Mouse (Mus musculus) left cerebral cortex, postnatal 4 days (tissue): Measurements from ENCODE around the gene Gigyf2. TPM values are rescaled to one million over a fixed set of nuclear protein-coding genes. Genes with fewer than 3 reads are reported as not detected.
"Not testable (repeated sequence)": the region's sequence is repeated elsewhere in the genome, so short reads cannot be mapped to it uniquely, and the experiment has no call there.

Experiments used
- DNase-seq: peaks from one replicate; pipeline ENCODE4 v3.0.0-alpha.2; 2022
- intact Hi-C: fragments of 180-260 bp; cut with DNase I; formaldehyde crosslinking; loops from one replicate; pipeline ENCODE4 v1.15.1; 2025
- total RNA-seq, 2 experiments: library from RNA; stranded (reverse); gene quantifications; 2 replicates each; pipeline ENCODE4 v1.2.3; 2021

Gigyf2 gene
- total RNA-seq, 2 experiments from 2014 or later = 85.4 to 94.2 TPM

- intact Hi-C loops = no loop called here
- DNase-seq = no peak
These were observed 109.8 kb downstream of the Gigyf2 start for GRCm38 (mm10) chr1:87436583-87436982.

GRCm38 (mm10) chr1:87447183-87448104 is 120.6 kb downstream of the Gigyf2 start:
- peak; percentile 72 for DNase-seq
- intact Hi-C loops = loop anchor here (5.0 kb wide), 1 partner anchor 310 kb away; the partner anchor contains the start of gene Atg16l1

DNA sequence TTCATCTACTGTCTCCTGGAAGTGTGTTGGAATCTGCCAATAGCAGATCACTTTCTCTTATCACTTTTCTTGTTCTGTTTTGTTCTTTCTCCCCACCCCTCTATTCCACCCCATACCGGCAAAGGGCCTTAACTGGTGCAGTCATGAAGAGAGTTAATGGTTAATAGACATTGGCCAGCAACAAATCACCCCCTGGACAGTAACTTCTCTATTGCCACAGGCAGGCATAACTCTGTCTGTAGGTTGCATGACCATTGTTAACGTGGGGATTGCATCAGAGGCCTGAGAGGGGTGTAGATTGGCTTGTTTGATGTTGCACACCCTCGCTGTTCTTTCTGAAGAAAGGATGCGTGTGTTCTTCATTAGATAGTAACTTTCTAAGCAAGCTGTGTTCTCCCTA is 122.6 kb downstream of the Gigyf2 start:
- intact Hi-C loops = loop anchor here (5.0 kb wide), 1 partner anchor 308 kb away; the partner anchor contains the start of gene Atg16l1
- DNase-seq = no peak

DNA sequence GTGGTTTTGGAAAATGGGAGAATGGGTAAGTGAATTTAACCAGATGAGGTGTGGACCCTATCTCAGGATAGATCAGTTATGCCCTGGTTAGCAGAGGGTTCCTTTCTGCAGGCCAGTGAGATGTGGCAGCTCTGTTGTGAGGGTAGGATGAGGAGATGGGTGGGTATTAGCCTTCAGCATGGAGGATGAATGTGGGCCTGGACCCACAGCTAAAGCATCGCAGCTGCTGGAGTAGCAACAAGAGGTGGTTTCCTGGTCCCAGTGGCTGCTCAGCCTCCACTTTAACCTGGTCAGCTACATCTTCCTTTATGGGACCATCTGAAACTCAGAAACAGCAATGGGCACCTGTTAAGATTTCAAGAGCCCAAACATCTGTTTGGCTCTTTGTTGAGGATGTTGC is 129.6 kb downstream of the Gigyf2 start:
- intact Hi-C loops = no loop called here
- no peak for DNase-seq

DNA sequence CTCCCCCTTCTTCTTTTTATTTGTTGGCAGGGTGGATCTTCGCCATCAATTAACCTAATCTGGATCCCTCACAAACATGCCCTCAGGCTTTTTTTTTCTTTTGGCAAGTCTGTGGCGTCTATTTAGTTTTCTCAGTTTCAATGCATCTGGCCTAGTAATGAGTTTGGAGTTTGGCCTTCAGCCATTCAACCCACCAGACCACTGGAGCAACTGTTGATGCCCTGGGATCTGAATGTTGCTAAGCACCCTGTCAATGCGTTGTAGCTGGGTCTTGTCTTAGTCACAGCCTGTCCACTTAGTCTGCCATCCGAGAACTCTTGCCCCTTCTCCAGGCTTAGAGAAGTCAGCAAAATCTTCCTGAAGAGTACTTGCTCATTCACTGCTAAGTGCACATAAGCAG is 131.2 kb downstream of the Gigyf2 start:
- no peak for DNase-seq
- intact Hi-C loops = no loop called here

DNA sequence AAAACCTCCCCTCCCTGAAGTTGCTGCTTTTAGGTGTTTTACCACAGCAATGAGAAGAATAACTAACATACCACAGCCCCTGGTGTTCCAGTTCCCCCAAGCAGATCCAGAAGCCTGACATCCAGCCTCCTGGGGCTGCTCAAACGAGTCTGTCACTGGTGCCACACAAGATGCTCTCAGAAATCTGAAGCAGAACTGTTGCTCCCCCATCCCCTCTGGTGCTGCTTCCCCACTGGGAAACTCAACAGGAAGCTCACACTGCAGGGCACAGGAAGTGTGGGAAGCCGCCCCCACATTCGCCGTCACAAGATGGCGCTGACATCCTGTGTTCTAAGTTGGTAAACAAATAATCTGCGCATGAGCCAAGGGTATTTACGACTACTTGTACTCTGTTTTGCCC is 133.1 kb downstream of the Gigyf2 start:
- intact Hi-C loops, DNase-seq: not testable (repeated sequence)

DNA sequence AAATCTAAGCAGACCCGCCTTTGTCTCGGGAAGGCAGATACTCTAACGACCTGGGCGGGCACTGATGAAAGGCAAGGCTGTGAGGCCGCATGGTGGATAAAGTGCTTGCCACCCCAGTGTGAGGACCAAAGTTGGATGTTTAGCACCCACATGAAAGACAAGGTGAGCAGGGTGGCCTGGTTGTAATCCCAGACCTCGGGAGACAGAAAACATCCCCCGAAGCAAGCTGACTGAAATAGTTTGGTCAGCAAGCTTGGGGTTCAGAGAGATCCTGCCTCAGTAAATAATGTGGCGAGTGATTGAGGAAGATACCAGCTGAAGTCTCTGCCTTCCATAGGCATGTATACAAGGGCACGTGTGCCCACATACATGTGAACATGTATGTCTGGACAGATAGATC is 140.7 kb downstream of the Gigyf2 start:
- intact Hi-C loops = no loop called here
- no peak for DNase-seq

- DNase-seq = no peak
- intact Hi-C loops = no loop called here
These were observed 141.5 kb downstream of the Gigyf2 start for GRCm38 (mm10) chr1:87468321-87468720.

GRCm38 (mm10) chr1:87469971-87470370 is 143.2 kb downstream of the Gigyf2 start, which contains the start of gene Snorc:
Gene Snorc, plus strand, starts transcription at chr1:87470271.
- intact Hi-C loops, DNase-seq: not testable (repeated sequence)

DNA sequence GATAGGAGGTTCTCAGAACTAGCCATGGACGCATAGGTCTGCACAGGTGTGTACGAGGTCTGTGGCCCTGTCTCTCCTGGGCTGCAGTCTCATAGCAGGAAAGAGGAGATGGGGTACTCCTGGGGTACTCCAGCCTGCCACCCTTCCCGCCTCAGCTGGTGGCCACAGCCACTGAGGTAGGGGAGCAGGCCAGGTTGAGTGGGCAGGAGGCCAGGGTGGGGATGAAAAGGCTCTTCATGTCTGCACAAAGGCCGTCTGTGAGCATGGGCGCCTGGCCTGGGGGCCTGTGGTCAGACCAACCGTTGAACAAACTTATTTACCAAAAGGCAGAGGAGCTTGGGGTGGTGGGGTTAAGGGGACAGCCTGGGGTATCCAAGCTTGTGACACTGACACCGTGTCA is 145.1 kb downstream of the Gigyf2 start:
- intact Hi-C loops = no loop called here
- DNase-seq = no peak

DNA sequence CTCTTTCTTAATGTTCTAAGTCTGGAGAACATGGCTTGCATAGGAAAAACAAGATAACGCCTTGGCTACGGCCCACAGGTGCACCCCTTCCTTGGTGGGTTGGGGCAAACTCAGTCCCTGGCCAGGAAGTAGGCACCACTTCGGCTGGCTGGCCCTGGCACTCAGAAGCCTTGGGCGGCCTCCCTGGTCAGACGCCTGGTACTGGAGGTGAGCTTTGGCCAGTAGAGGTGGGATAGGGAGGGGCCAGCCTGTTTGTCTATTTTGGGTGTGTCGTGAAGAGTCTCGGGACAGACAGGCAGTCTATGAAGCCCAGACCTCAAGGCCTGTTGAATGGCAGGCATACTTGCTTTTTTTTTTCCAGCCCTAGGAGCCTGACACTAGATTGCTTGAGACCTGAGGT is 145.8 kb downstream of the Gigyf2 start:
- no peak for DNase-seq
- intact Hi-C loops = no loop called here

DNA sequence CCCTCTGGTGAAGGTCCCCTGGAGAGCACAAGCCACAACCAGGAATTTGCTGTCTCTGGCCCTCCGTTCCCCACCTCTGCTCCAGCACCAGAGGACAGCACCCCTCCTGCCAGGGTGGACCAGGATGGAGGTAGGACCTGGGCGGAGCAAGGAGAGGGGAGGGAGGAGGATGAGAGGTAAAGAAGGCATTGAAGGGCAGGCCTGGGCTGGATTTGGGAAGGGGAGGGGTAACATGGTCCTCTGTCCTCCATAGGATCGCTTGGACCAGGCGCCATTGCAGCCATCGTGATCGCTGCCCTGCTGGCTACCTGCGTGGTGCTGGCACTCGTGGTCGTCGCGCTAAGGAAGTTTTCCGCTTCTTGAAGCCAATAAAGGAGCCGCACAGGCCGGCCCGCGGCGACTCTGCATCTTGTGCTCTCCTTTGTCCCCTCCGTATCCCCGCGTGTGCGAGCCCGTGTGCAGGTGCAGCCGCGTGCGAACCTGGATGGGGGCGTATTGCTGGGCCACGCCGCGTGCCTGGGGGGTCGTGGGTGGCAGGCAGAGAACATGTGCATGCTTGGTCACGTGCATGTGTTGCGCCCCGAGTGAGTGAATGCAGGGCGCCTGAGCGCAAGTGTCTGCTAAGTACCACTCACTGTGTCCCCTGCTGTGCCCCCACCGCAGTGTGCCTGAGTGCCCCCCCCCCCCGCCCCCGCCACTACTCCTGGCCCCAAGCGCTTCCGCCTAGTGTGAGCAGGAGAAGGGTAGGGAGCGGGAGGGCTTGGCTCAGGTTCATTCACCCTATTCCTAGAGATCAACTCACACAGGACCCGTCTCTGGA is 148.5 kb downstream of the Gigyf2 start:
- intact Hi-C loops = no loop called here
- DNase-seq = no peak

- intact Hi-C loops = no loop called here
- no peak for DNase-seq
These were observed 155.7 kb downstream of the Gigyf2 start for GRCm38 (mm10) chr1:87482546-87482945.

- intact Hi-C loops = no loop called here
- DNase-seq = peak; percentile 42
These were observed 159.6 kb downstream of the Gigyf2 start for GRCm38 (mm10) chr1:87486386-87486785.

DNA sequence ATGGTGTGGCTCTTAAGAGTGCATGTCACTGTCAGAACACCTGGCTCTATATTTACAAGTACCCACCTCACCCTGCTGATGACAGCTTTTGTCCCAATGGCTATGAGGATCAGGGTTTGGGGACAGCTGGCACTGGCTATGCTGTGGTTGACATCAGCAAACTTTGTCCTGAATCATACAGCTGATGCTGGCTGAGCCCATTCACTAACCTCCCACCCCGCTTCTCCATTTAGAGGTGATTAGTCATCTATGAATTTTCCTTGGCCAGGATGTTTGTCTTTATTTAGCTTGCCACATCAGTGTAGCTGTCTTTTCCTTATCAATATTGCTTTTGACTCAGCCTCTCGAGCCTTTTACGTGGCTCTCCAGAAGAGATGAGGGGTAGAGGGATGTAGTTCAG is 165.5 kb downstream of the Gigyf2 start:
- no peak for DNase-seq
- intact Hi-C loops = no loop called here

- intact Hi-C loops = no loop called here
- no peak for DNase-seq
These were observed 166.7 kb downstream of the Gigyf2 start for GRCm38 (mm10) chr1:87493542-87493941.

Other genes with a start within 250 kb of the Gigyf2 start
- gene Alppl2, start 237.1 kb upstream of the Gigyf2 start, total RNA-seq = not detected
- not detected for gene Alpi, start 225.4 kb upstream of the Gigyf2 start, total RNA-seq
- not detected for gene Akp3, start 202.0 kb upstream of the Gigyf2 start, total RNA-seq
- 10 to 100 TPM in 1 of 2 experiments, 1 to 10 TPM in 1; 3.4 to 11.8 TPM for gene Ecel1, start 170.5 kb upstream of the Gigyf2 start, total RNA-seq
- under 1 TPM; 0.16 to 0.40 TPM for gene Prss56, start 143.7 kb upstream of the Gigyf2 start, total RNA-seq
- gene Chrnd, start 136.4 kb upstream of the Gigyf2 start, total RNA-seq = not detected
- not detected for gene Chrng, start 122.3 kb upstream of the Gigyf2 start, total RNA-seq
- gene Eif4e2, start 113.1 kb upstream of the Gigyf2 start, total RNA-seq = 10 to 100 TPM; 92.6 to 92.8 TPM
- gene Efhd1, start 62.6 kb upstream of the Gigyf2 start, total RNA-seq = 1 to 10 TPM; 1.5 to 2.0 TPM
- 1 to 10 TPM; 1.2 to 1.6 TPM for gene Kcnj13, start 67.7 kb downstream of the Gigyf2 start, total RNA-seq
- not detected for gene Snorc, start 143.3 kb downstream of the Gigyf2 start, total RNA-seq
- gene Neu2, start 182.9 kb downstream of the Gigyf2 start, total RNA-seq = under 1 TPM; 0.70 to 0.95 TPM
- gene Ngef, start 246.9 kb downstream of the Gigyf2 start, total RNA-seq = 10 to 100 TPM; 92.5 to 94.7 TPM